ENCODE assay signal across 25 mouse cellular contexts in genomic region chr1:88098546-88098945, GRCm38 (mm10). TPM values are rescaled to one million over a fixed set of nuclear protein-coding genes. Genes with fewer than 3 reads are reported as not detected.
DNase-seq lines count a peak whose midpoint lies in the region; ATAC-seq and TF ChIP-seq lines count a peak whose summit lies in the region.
"Not testable (repeated sequence)": the region's sequence is repeated elsewhere in the genome, so short reads cannot be mapped to it uniquely, and the experiment has no call there.
"Had no signal": no experiment of that assay in that cellular context is flagged by ENCODE, and none has a peak within 500 bp of the region (broad histone marks: within the 10 kb centered on the region; RNA-seq: fewer than 3 reads in every experiment).

No protein-coding gene starts in this region.

- H3K4me2 ChIP-seq in intestine, embryonic 15.5 days (replicated peaks); intestine, postnatal 0 days (replicated peaks; ENCODE audit: low read depth); stomach, postnatal 0 days (replicated peaks; ENCODE audit: low read depth): not testable (repeated sequence)

- WGBS in intestine, embryonic 15.5 days: 79% methylated on average over 3 of the region's 3 CpGs
- WGBS in intestine, postnatal 0 days: 33% methylated on average over 3 of the region's 3 CpGs
- 60% methylated on average over 3 of the region's 3 CpGs for WGBS in stomach, postnatal 0 days

- TF ChIP-seq POLR2A in bone marrow macrophage, adult 2 months (IDR thresholded peaks at IDR 0.05; ENCODE audit: borderline replicate concordance, low read depth, low read length): not testable (repeated sequence)

- not testable (repeated sequence) for TF ChIP-seq CTCF in bone marrow macrophage, adult 2 months (IDR thresholded peaks at IDR 0.05; ENCODE audit: low read depth, low read length); intestine, postnatal 0 days (IDR thresholded peaks at IDR 0.05; ENCODE audit: low read depth); stomach, postnatal 0 days (IDR thresholded peaks at IDR 0.05; ENCODE audit: low read depth)

- peak overlapping the region; percentile 1; the same call in 1 of the 2 replicates for H3K4me3 ChIP-seq in bone marrow macrophage, adult 2 months (ENCODE audit: insufficient read depth, low read length)
- H3K4me3 ChIP-seq in intestine, embryonic 15.5 days (replicated peaks); intestine, postnatal 0 days (ENCODE audit: low read depth, low read length); stomach, postnatal 0 days (ENCODE audit: low read depth, low read length): not testable (repeated sequence)

- not testable (repeated sequence) for TF ChIP-seq EP300 in stomach, postnatal 0 days (optimal IDR thresholded peaks at IDR 0.05)

- not testable (repeated sequence) for H3K9me3 ChIP-seq in intestine, embryonic 15.5 days; intestine, postnatal 0 days (ENCODE audit: control insufficient read depth); stomach, postnatal 0 days (ENCODE audit: control insufficient read depth, low read length)

- not testable (repeated sequence) for H3K9ac ChIP-seq in intestine, embryonic 15.5 days; intestine, postnatal 0 days (ENCODE audit: low read depth, low read length); stomach, postnatal 0 days (ENCODE audit: low read length)

- H3K27me3 ChIP-seq in intestine, embryonic 15.5 days (replicated peaks); intestine, postnatal 0 days (replicated peaks; ENCODE audit: control insufficient read depth, insufficient read depth, low read length); stomach, postnatal 0 days (ENCODE audit: control insufficient read depth, insufficient read depth, low read length): not testable (repeated sequence)

- peak; percentile 93 for DNase-seq in adipocyte (ENCODE audit: low spot score)
- DNase-seq in stomach, postnatal 0 days (ENCODE audit: low spot score): peak; percentile 53
- DNase-seq in urinary bladder, postnatal 14 days (ENCODE audit: low spot score): peak; percentile 35

- peaks cover 31% of the 10 kb centered on the region for H3K4me1 ChIP-seq in bone marrow macrophage, adult 2 months (ENCODE audit: control insufficient read depth, insufficient read depth, low read length)
- H3K4me1 ChIP-seq in intestine, embryonic 15.5 days (replicated peaks); intestine, postnatal 0 days (replicated peaks; ENCODE audit: control insufficient read depth, insufficient read depth, low read length); stomach, postnatal 0 days (replicated peaks; ENCODE audit: control insufficient read depth, insufficient read depth): not testable (repeated sequence)

- not testable (repeated sequence) for H3K36me3 ChIP-seq in intestine, embryonic 15.5 days; intestine, postnatal 0 days (ENCODE audit: control insufficient read depth, insufficient read depth); stomach, postnatal 0 days (ENCODE audit: control insufficient read depth, insufficient read depth, low read length)

- peak overlapping the region; percentile 36; the same call in 1 of the 2 replicates for H3K27ac ChIP-seq in bone marrow macrophage, adult 2 months (ENCODE audit: insufficient read depth, low read depth, low read length)
- H3K27ac ChIP-seq in intestine, embryonic 15.5 days; intestine, postnatal 0 days (ENCODE audit: low read depth, low read length); stomach, postnatal 0 days (replicated peaks): not testable (repeated sequence)

- ATAC-seq in granulocyte monocyte progenitor cell, adult 5-6 weeks (replicated peaks; ENCODE audit: poor library complexity, severe bottlenecking): peak; percentile 47
- peak; percentile 62 for ATAC-seq in intestine, embryonic 15.5 days
- ATAC-seq in intestine, postnatal 0 days: peak; percentile 47
- ATAC-seq in megakaryocyte progenitor cell, adult 5-6 weeks (replicated peaks; ENCODE audit: poor library complexity): peak; percentile 27
- peak; percentile 85 for ATAC-seq in stomach, postnatal 0 days (ENCODE audit: low FRiP score, low TSS enrichment)

RNA-seq across cellular contexts. Expression of gene Ugt1a7c, which starts 3.7 kb away (rescaled TPM):
- polyA plus RNA-seq in bone marrow macrophage, adult 2 months (2012; ENCODE audit: insufficient read depth, insufficient read length, missing spikeins): 130 and 184 TPM in 2 replicates
- 25.2 and 25.5 TPM in 2 replicates for total RNA-seq in granulocyte monocyte progenitor cell, adult 5-6 weeks (2014; fragmentation: Nextera tagmentation)
- 49.7 and 55.1 TPM in 2 replicates for total RNA-seq in granulocyte monocyte progenitor cell, adult 5-6 weeks (2017)
- 49.1 and 49.8 TPM in 2 replicates for polyA plus RNA-seq in intestine, embryonic 15.5 days (2015; fragmentation: Nextera tagmentation; extraction: Ambion mirVana)
- polyA plus RNA-seq in intestine, postnatal 0 days (2015; fragmentation: Nextera tagmentation; extraction: Ambion mirVana): 57.4 and 60.9 TPM in 2 replicates
- 24.0 and 29.5 TPM in 2 replicates for total RNA-seq in megakaryocyte progenitor cell, adult 5-6 weeks (2015)
- total RNA-seq in megakaryocyte progenitor cell, adult 5-6 weeks (2017): 37.6 and 47.2 TPM in 2 replicates
- polyA plus RNA-seq in stomach, postnatal 0 days (2015; fragmentation: Nextera tagmentation; extraction: Ambion mirVana): 33.9 and 40.4 TPM in 2 replicates

RNA-seq across cellular contexts. Expression of gene Ugt1a6b, which starts 4.5 kb away (rescaled TPM):
- polyA plus RNA-seq in bone marrow macrophage, adult 2 months (2012; ENCODE audit: insufficient read depth, insufficient read length, missing spikeins): 23.8 and 25.2 TPM in 2 replicates
- 0.88 and 1.3 TPM in 2 replicates for total RNA-seq in granulocyte monocyte progenitor cell, adult 5-6 weeks (2014; fragmentation: Nextera tagmentation)
- 1.5 and 1.6 TPM in 2 replicates for total RNA-seq in granulocyte monocyte progenitor cell, adult 5-6 weeks (2017)
- 0.29 and 0.36 TPM in 2 replicates for polyA plus RNA-seq in intestine, embryonic 15.5 days (2015; fragmentation: Nextera tagmentation; extraction: Ambion mirVana)
- 0.35 and 0.58 TPM in 2 replicates for polyA plus RNA-seq in intestine, postnatal 0 days (2015; fragmentation: Nextera tagmentation; extraction: Ambion mirVana)
- 0.91 and 1.0 TPM in 2 replicates for total RNA-seq in megakaryocyte progenitor cell, adult 5-6 weeks (2015)
- total RNA-seq in megakaryocyte progenitor cell, adult 5-6 weeks (2017): 0.87 and 1.6 TPM in 2 replicates
- 5.2 and 6.7 TPM in 2 replicates for polyA plus RNA-seq in stomach, postnatal 0 days (2015; fragmentation: Nextera tagmentation; extraction: Ambion mirVana)
- polyA plus RNA-seq: activated CD4-positive, CD25-positive, alpha-beta regulatory T cell, adult 4 months; CD4-positive, CD25-positive, alpha-beta regulatory T cell, adult 4 months; embryonic facial prominence, embryonic 10.5 days; embryonic facial prominence, embryonic 12.5 days; forebrain, embryonic 11.5 days; G1E had no signal

RNA-seq across cellular contexts. Expression of gene Ugt1a8, which starts 10.9 kb away (rescaled TPM):
- polyA plus RNA-seq in bone marrow macrophage, adult 2 months (2012; ENCODE audit: insufficient read depth, insufficient read length, missing spikeins): 8.3 TPM in 1 of 2 replicates, not detected in the other
- not detected in 2 replicates for total RNA-seq in granulocyte monocyte progenitor cell, adult 5-6 weeks (2014; fragmentation: Nextera tagmentation)
- not detected in 2 replicates for total RNA-seq in granulocyte monocyte progenitor cell, adult 5-6 weeks (2017)
- polyA plus RNA-seq in intestine, embryonic 15.5 days (2015; fragmentation: Nextera tagmentation; extraction: Ambion mirVana): not detected in 2 replicates
- polyA plus RNA-seq in intestine, postnatal 0 days (2015; fragmentation: Nextera tagmentation; extraction: Ambion mirVana): 0.05 and 0.08 TPM in 2 replicates
- total RNA-seq in megakaryocyte progenitor cell, adult 5-6 weeks (2015): not detected in 2 replicates
- total RNA-seq in megakaryocyte progenitor cell, adult 5-6 weeks (2017): not detected in 2 replicates
- not detected in 2 replicates for polyA plus RNA-seq in stomach, postnatal 0 days (2015; fragmentation: Nextera tagmentation; extraction: Ambion mirVana)
- total RNA-seq: adrenal gland, adult 2 months; adrenal gland, postnatal 14 days; adrenal gland, postnatal 36 days; CH12.LX; forebrain, postnatal 0 days; G1E had no signal
- polyA plus RNA-seq: activated CD4-positive, CD25-positive, alpha-beta regulatory T cell, adult 4 months; adrenal gland, adult 2 months; brain, embryonic 14.5 days; CD4-positive, CD25-positive, alpha-beta regulatory T cell, adult 4 months; cortical plate, adult 2 months; embryonic facial prominence, embryonic 10.5 days; embryonic facial prominence, embryonic 12.5 days; embryonic facial prominence, embryonic 14.5 days; forebrain, embryonic 11.5 days; forebrain, embryonic 13.5 days; forebrain, embryonic 15.5 days; forebrain, postnatal 0 days; G1E; Patski had no signal

RNA-seq across cellular contexts. Expression of gene Ugt1a9, which starts 27.9 kb away (rescaled TPM):
- polyA plus RNA-seq in bone marrow macrophage, adult 2 months (2012; ENCODE audit: insufficient read depth, insufficient read length, missing spikeins): 5.6 TPM in 1 of 2 replicates, not detected in the other
- total RNA-seq in granulocyte monocyte progenitor cell, adult 5-6 weeks (2014; fragmentation: Nextera tagmentation): not detected in 2 replicates
- not detected in 2 replicates for total RNA-seq in granulocyte monocyte progenitor cell, adult 5-6 weeks (2017)
- 5.6 and 8.0 TPM in 2 replicates for polyA plus RNA-seq in intestine, embryonic 15.5 days (2015; fragmentation: Nextera tagmentation; extraction: Ambion mirVana)
- 38.4 and 50.6 TPM in 2 replicates for polyA plus RNA-seq in intestine, postnatal 0 days (2015; fragmentation: Nextera tagmentation; extraction: Ambion mirVana)
- total RNA-seq in megakaryocyte progenitor cell, adult 5-6 weeks (2015): not detected in 2 replicates
- total RNA-seq in megakaryocyte progenitor cell, adult 5-6 weeks (2017): not detected in 2 replicates
- 0.65 and 1.4 TPM in 2 replicates for polyA plus RNA-seq in stomach, postnatal 0 days (2015; fragmentation: Nextera tagmentation; extraction: Ambion mirVana)
- total RNA-seq: CH12.LX; forebrain, postnatal 0 days had no signal
- polyA plus RNA-seq: adrenal gland, adult 2 months; brain, embryonic 14.5 days; CD4-positive, CD25-positive, alpha-beta regulatory T cell, adult 4 months; cortical plate, adult 2 months; embryonic facial prominence, embryonic 10.5 days; embryonic facial prominence, embryonic 12.5 days; embryonic facial prominence, embryonic 14.5 days; forebrain, embryonic 11.5 days; forebrain, embryonic 13.5 days; forebrain, embryonic 15.5 days; forebrain, postnatal 0 days; G1E had no signal

RNA-seq across cellular contexts. Expression of gene Ugt1a6a, which starts 36.1 kb away (rescaled TPM):
- 34.0 and 62.4 TPM in 2 replicates for polyA plus RNA-seq in bone marrow macrophage, adult 2 months (2012; ENCODE audit: insufficient read depth, insufficient read length, missing spikeins)
- total RNA-seq in granulocyte monocyte progenitor cell, adult 5-6 weeks (2014; fragmentation: Nextera tagmentation): 9.2 TPM in 2 replicates
- total RNA-seq in granulocyte monocyte progenitor cell, adult 5-6 weeks (2017): 2.3 and 2.6 TPM in 2 replicates
- polyA plus RNA-seq in intestine, embryonic 15.5 days (2015; fragmentation: Nextera tagmentation; extraction: Ambion mirVana): 7.9 and 10.3 TPM in 2 replicates
- 5.7 and 5.8 TPM in 2 replicates for polyA plus RNA-seq in intestine, postnatal 0 days (2015; fragmentation: Nextera tagmentation; extraction: Ambion mirVana)
- 2.6 and 2.7 TPM in 2 replicates for total RNA-seq in megakaryocyte progenitor cell, adult 5-6 weeks (2015)
- 0.71 and 2.0 TPM in 2 replicates for total RNA-seq in megakaryocyte progenitor cell, adult 5-6 weeks (2017)
- polyA plus RNA-seq in stomach, postnatal 0 days (2015; fragmentation: Nextera tagmentation; extraction: Ambion mirVana): 56.5 and 65.8 TPM in 2 replicates
- polyA plus RNA-seq: G1E had no signal

Comparison
In these comparisons a context has a peak if more than half of its experiments do, and no peak if none do; other contexts are left out.
1. DNase-seq: peak in every context shown above with its lines; median percentile 93 in adipocyte; 53 in stomach, postnatal 0 days; 35 in urinary bladder, postnatal 14 days.
2. ATAC-seq: peak in every context shown above with its lines; median percentile 85 in stomach, postnatal 0 days; 62 in intestine, embryonic 15.5 days; 47 in granulocyte monocyte progenitor cell, adult 5-6 weeks; 47 in intestine, postnatal 0 days; 27 in megakaryocyte progenitor cell, adult 5-6 weeks.